ENCODE assay signal across 8 mouse cellular contexts in the genomic region with DNA sequence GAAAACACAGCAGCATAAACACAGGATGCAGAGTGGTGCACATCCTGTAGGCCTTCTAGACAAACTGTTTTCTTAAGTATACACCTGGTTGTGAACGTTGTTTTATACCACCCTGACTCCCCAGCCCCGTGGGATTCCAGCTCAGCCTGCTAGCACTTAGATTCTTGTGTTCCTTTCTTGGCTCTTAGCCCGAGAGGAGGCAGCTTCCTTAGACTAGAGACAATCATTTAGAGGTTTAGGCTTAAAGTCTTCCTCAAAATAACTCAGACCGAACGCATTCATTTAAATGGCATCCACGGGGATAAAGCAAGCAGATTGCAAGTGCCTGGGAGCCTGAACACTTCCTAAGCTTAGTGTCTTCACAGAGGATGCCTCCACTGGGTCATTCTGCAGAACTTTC. TPM values are rescaled to one million over a fixed set of nuclear protein-coding genes. Genes with fewer than 3 reads are reported as not detected.
DNase-seq lines count a peak whose midpoint lies in the region; ATAC-seq lines count a peak whose summit lies in the region.

No protein-coding gene starts in this region.

- H3K4me1 ChIP-seq in lung, embryonic 15.5 days = peaks cover 59% of the 10 kb centered on the region
- H3K4me1 ChIP-seq in embryonic facial prominence, embryonic 15.5 days = peaks cover 51% of the 10 kb centered on the region
- peaks cover 40% of the 10 kb centered on the region for H3K4me1 ChIP-seq in intestine, embryonic 16.5 days (ENCODE audit: control insufficient read depth, insufficient read depth, low read length)
- H3K4me1 ChIP-seq in neural tube, embryonic 15.5 days = peaks cover 79% of the 10 kb centered on the region

- ATAC-seq in lung, embryonic 15.5 days (ENCODE audit: borderline replicate concordance, extremely low read depth, low FRiP score, low TSS enrichment) = no peak
- no peak for ATAC-seq in embryonic facial prominence, embryonic 15.5 days (ENCODE audit: insufficient number of reproducible peaks, low FRiP score, low TSS enrichment, low read depth)
- ATAC-seq in intestine, embryonic 16.5 days = no peak
- ATAC-seq in neural tube, embryonic 15.5 days (ENCODE audit: low FRiP score) = no peak
- ATAC-seq in frontal cortex, adult (ENCODE audit: low TSS enrichment) = no peak

- H3K9ac ChIP-seq in lung, embryonic 15.5 days = peak overlapping the region; percentile 88
- no peak overlapping the region for H3K9ac ChIP-seq in embryonic facial prominence, embryonic 15.5 days
- peak overlapping the region; percentile 96 for H3K9ac ChIP-seq in intestine, embryonic 16.5 days (ENCODE audit: low read depth, low read length)
- peak overlapping the region; percentile 70 for H3K9ac ChIP-seq in neural tube, embryonic 15.5 days (replicated peaks)

- 3% methylated on average over 6 of the region's 6 CpGs for WGBS in lung, embryonic 15.5 days
- WGBS in embryonic facial prominence, embryonic 15.5 days = 2% methylated on average over 6 of the region's 6 CpGs
- WGBS in intestine, embryonic 16.5 days = 8% methylated on average over 6 of the region's 6 CpGs
- 2% methylated on average over 6 of the region's 6 CpGs for WGBS in neural tube, embryonic 15.5 days

- H3K4me2 ChIP-seq in lung, embryonic 15.5 days = peak overlapping the region; percentile 88
- H3K4me2 ChIP-seq in embryonic facial prominence, embryonic 15.5 days (replicated peaks) = peak overlapping the region; percentile 90
- peak overlapping the region; percentile 92 for H3K4me2 ChIP-seq in intestine, embryonic 16.5 days (ENCODE audit: low read depth, low read length)
- peak overlapping the region; percentile 92 for H3K4me2 ChIP-seq in neural tube, embryonic 15.5 days

- no peaks in the 10 kb centered on the region for H3K27me3 ChIP-seq in lung, embryonic 15.5 days
- no peaks in the 10 kb centered on the region for H3K27me3 ChIP-seq in embryonic facial prominence, embryonic 15.5 days
- H3K27me3 ChIP-seq in intestine, embryonic 16.5 days (replicated peaks; ENCODE audit: control insufficient read depth, insufficient read depth, low read length) = no peaks in the 10 kb centered on the region
- no peaks in the 10 kb centered on the region for H3K27me3 ChIP-seq in neural tube, embryonic 15.5 days (replicated peaks)

- peak overlapping the region; percentile 98 for H3K27ac ChIP-seq in lung, embryonic 15.5 days
- H3K27ac ChIP-seq in embryonic facial prominence, embryonic 15.5 days (replicated peaks) = no peak overlapping the region
- peak overlapping the region; percentile 13; the same call in 1 of the 2 replicates for H3K27ac ChIP-seq in intestine, embryonic 16.5 days (ENCODE audit: low read length)
- peak overlapping the region; percentile 98 for H3K27ac ChIP-seq in neural tube, embryonic 15.5 days (replicated peaks)

- peaks cover 24% of the 10 kb centered on the region for H3K36me3 ChIP-seq in lung, embryonic 15.5 days
- peaks cover 28% of the 10 kb centered on the region for H3K36me3 ChIP-seq in embryonic facial prominence, embryonic 15.5 days
- peaks cover 13% of the 10 kb centered on the region; the same call in 1 of the 2 replicates for H3K36me3 ChIP-seq in intestine, embryonic 16.5 days (ENCODE audit: control insufficient read depth, insufficient read depth, low read length)
- peaks cover 16% of the 10 kb centered on the region for H3K36me3 ChIP-seq in neural tube, embryonic 15.5 days

- no peak for DNase-seq in lung, postnatal 10 days
- DNase-seq in cerebellum, adult 9-11 months = no peak
- DNase-seq in urinary bladder, adult 18-20 months (ENCODE audit: low spot score in 2 of 2) = no peak

- peak overlapping the region; percentile 88 for H3K4me3 ChIP-seq in lung, embryonic 15.5 days
- H3K4me3 ChIP-seq in embryonic facial prominence, embryonic 15.5 days (replicated peaks) = peak overlapping the region; percentile 89
- peak overlapping the region; percentile 94 for H3K4me3 ChIP-seq in intestine, embryonic 16.5 days (ENCODE audit: low read length)
- peak overlapping the region; percentile 92 for H3K4me3 ChIP-seq in neural tube, embryonic 15.5 days (replicated peaks)

- H3K9me3 ChIP-seq in lung, embryonic 15.5 days = no peaks in the 10 kb centered on the region
- no peaks in the 10 kb centered on the region for H3K9me3 ChIP-seq in embryonic facial prominence, embryonic 15.5 days (replicated peaks)
- H3K9me3 ChIP-seq in intestine, embryonic 16.5 days (ENCODE audit: control insufficient read depth, low read length) = no peaks in the 10 kb centered on the region
- no peaks in the 10 kb centered on the region for H3K9me3 ChIP-seq in neural tube, embryonic 15.5 days (replicated peaks)

RNA-seq across cellular contexts. Expression of gene Enc1, which starts 1.8 kb away (rescaled TPM):
- 11.7 and 12.5 TPM in 2 replicates for polyA plus RNA-seq in lung, embryonic 15.5 days (2015; fragmentation: Nextera tagmentation; extraction: Ambion mirVana)
- polyA plus RNA-seq in embryonic facial prominence, embryonic 15.5 days (2015; fragmentation: Nextera tagmentation; extraction: Ambion mirVana) = 10.1 and 10.6 TPM in 2 replicates
- 5.8 and 6.1 TPM in 2 replicates for polyA plus RNA-seq in intestine, embryonic 16.5 days (2015; fragmentation: Nextera tagmentation; extraction: Ambion mirVana)
- polyA plus RNA-seq in neural tube, embryonic 15.5 days (2015; fragmentation: Nextera tagmentation; extraction: Ambion mirVana) = 65.8 and 79.2 TPM in 2 replicates

RNA-seq across cellular contexts. Expression of gene Hexb, which starts 44.6 kb away (rescaled TPM):
- polyA plus RNA-seq in lung, embryonic 15.5 days (2015; fragmentation: Nextera tagmentation; extraction: Ambion mirVana) = 32.3 and 34.7 TPM in 2 replicates
- polyA plus RNA-seq in embryonic facial prominence, embryonic 15.5 days (2015; fragmentation: Nextera tagmentation; extraction: Ambion mirVana) = 46.0 and 49.6 TPM in 2 replicates
- polyA plus RNA-seq in intestine, embryonic 16.5 days (2015; fragmentation: Nextera tagmentation; extraction: Ambion mirVana) = 142 and 184 TPM in 2 replicates
- 54.5 and 66.1 TPM in 2 replicates for polyA plus RNA-seq in neural tube, embryonic 15.5 days (2015; fragmentation: Nextera tagmentation; extraction: Ambion mirVana)
